8 mouse cellular contexts compared by ENCODE assay signal in genomic region chr9:106159784-106160301, GRCm38 (mm10). TPM values are rescaled to one million over a fixed set of nuclear protein-coding genes. Genes with fewer than 3 reads are reported as not detected.
DNase-seq lines count a peak whose midpoint lies in the region; ATAC-seq and TF ChIP-seq lines count a peak whose summit lies in the region.

No protein-coding gene starts in this region.

- peak; percentile 72 for TF ChIP-seq EP300 in heart, adult 2 months (IDR thresholded peaks at IDR 0.05; ENCODE audit: insufficient read depth, low read depth, low read length)

- H3K9ac ChIP-seq in embryonic facial prominence, embryonic 13.5 days, result peak overlapping the region; percentile 78
- H3K9ac ChIP-seq in heart, adult 2 months (ENCODE audit: low read depth, low read length), result peak overlapping the region; percentile 70
- H3K9ac ChIP-seq in limb, embryonic 11.5 days (ENCODE audit: low read length), result peak overlapping the region; percentile 71
- H3K9ac ChIP-seq in midbrain, embryonic 13.5 days (replicated peaks), result peak overlapping the region; percentile 73

- intact Hi-C loops in heart, adult 2 months (cut with DNase I), result loop anchor here (1.0 to 5.0 kb wide), 3 partner anchors 10 to 52 kb away; partner anchors contain the start of genes Ppm1m and Wdr82

- H3K27ac ChIP-seq in embryonic facial prominence, embryonic 13.5 days, result peak overlapping the region; percentile 89
- peak overlapping the region; percentile 100 for H3K27ac ChIP-seq in heart, adult 2 months
- peak overlapping the region; percentile 99 for H3K27ac ChIP-seq in kidney, adult 2 months (ENCODE audit: insufficient read depth, low read depth, low read length)
- H3K27ac ChIP-seq in limb, embryonic 11.5 days (replicated peaks; ENCODE audit: low read depth, low read length), result peak overlapping the region; percentile 49; the same call in 1 of the 2 replicates
- peak overlapping the region; percentile 99 for H3K27ac ChIP-seq in midbrain, embryonic 13.5 days
- peak overlapping the region; percentile 99 for H3K27ac ChIP-seq in small intestine, adult 2 months (ENCODE audit: insufficient read depth, low read depth, low read length)

- peak; percentile 96 for DNase-seq in 3T3-L1 (ENCODE audit: low read depth, low spot score)
- DNase-seq in adrenal gland, postnatal 4 days (ENCODE audit: low spot score in 2 of 2), result peak; percentile 93
- peak; percentile 95 to 97 for DNase-seq in heart, adult 2 months
- peak; percentile 98 for DNase-seq in kidney, adult 2 months
- peak; percentile 94 for DNase-seq in limb, embryonic 11.5 days (ENCODE audit: low spot score)

- peak overlapping the region; percentile 61 for H3K4me3 ChIP-seq in embryonic facial prominence, embryonic 13.5 days
- peak overlapping the region; percentile 80 for H3K4me3 ChIP-seq in heart, adult 2 months
- H3K4me3 ChIP-seq in kidney, adult 2 months (ENCODE audit: insufficient read depth, low read depth, low read length), result peak overlapping the region; percentile 67
- peak overlapping the region; percentile 47 for H3K4me3 ChIP-seq in limb, embryonic 11.5 days (ENCODE audit: low read depth, low read length)
- H3K4me3 ChIP-seq in midbrain, embryonic 13.5 days (replicated peaks), result peak overlapping the region; percentile 52
- peak overlapping the region; percentile 75 for H3K4me3 ChIP-seq in small intestine, adult 2 months (ENCODE audit: low read depth, low read length)

- H3K36me3 ChIP-seq in embryonic facial prominence, embryonic 13.5 days, result no peaks in the 10 kb centered on the region
- no peaks in the 10 kb centered on the region for H3K36me3 ChIP-seq in heart, adult 2 months (ENCODE audit: control insufficient read depth, insufficient read depth, low read length)
- H3K36me3 ChIP-seq in kidney, adult 2 months (ENCODE audit: control insufficient read depth, insufficient read depth, low read length), result no peaks in the 10 kb centered on the region
- no peaks in the 10 kb centered on the region for H3K36me3 ChIP-seq in limb, embryonic 11.5 days (ENCODE audit: control insufficient read depth, insufficient read depth, low read length)
- H3K36me3 ChIP-seq in midbrain, embryonic 13.5 days, result peaks cover 3% of the 10 kb centered on the region
- H3K36me3 ChIP-seq in small intestine, adult 2 months (ENCODE audit: control insufficient read depth, insufficient read depth, low read length), result no peaks in the 10 kb centered on the region

- no peaks in the 10 kb centered on the region for H3K79me2 ChIP-seq in heart, adult 2 months (replicated peaks; ENCODE audit: control insufficient read depth, insufficient read depth, low read length)

- TF ChIP-seq CTCF in heart, adult 2 months (IDR thresholded peaks at IDR 0.05), result no peak
- TF ChIP-seq CTCF in kidney, adult 2 months (conservative IDR thresholded peaks at IDR 0.05; ENCODE audit: insufficient read depth, insufficient read length, low read depth, low read length), result no peak
- TF ChIP-seq CTCF in small intestine, adult 2 months (IDR thresholded peaks at IDR 0.05; ENCODE audit: extremely low read depth, insufficient read length, insufficient replicate concordance, low read depth, low read length), result no peak

- ATAC-seq in embryonic facial prominence, embryonic 13.5 days (ENCODE audit: insufficient number of reproducible peaks, insufficient read depth, low FRiP score, low TSS enrichment, low read depth), result no peak
- ATAC-seq in limb, embryonic 11.5 days (ENCODE audit: insufficient number of reproducible peaks, low FRiP score, low TSS enrichment, low read depth), result peak; percentile 82
- peak; percentile 73 for ATAC-seq in midbrain, embryonic 13.5 days

- H3K4me2 ChIP-seq in embryonic facial prominence, embryonic 13.5 days, result peak overlapping the region; percentile 66
- peak overlapping the region; percentile 54 for H3K4me2 ChIP-seq in limb, embryonic 11.5 days (ENCODE audit: low read depth, severe bottlenecking)
- peak overlapping the region; percentile 71 for H3K4me2 ChIP-seq in midbrain, embryonic 13.5 days (replicated peaks)

- no peaks in the 10 kb centered on the region for H3K9me3 ChIP-seq in embryonic facial prominence, embryonic 13.5 days
- H3K9me3 ChIP-seq in limb, embryonic 11.5 days (ENCODE audit: control insufficient read depth, low read length), result no peaks in the 10 kb centered on the region
- no peaks in the 10 kb centered on the region for H3K9me3 ChIP-seq in midbrain, embryonic 13.5 days

- H3K4me1 ChIP-seq in embryonic facial prominence, embryonic 13.5 days, result peaks cover 9% of the 10 kb centered on the region; the same call in 1 of the 2 replicates
- no peaks in the 10 kb centered on the region; the same call in 1 of the 2 replicates for H3K4me1 ChIP-seq in heart, adult 2 months (ENCODE audit: control insufficient read depth, insufficient read depth, low read length)
- H3K4me1 ChIP-seq in kidney, adult 2 months (ENCODE audit: control insufficient read depth, insufficient read depth, low read length), result peaks cover 19% of the 10 kb centered on the region; the same call in 1 of the 2 replicates
- H3K4me1 ChIP-seq in limb, embryonic 11.5 days (ENCODE audit: control insufficient read depth, insufficient read depth, low read length), result no peaks in the 10 kb centered on the region
- peaks cover 46% of the 10 kb centered on the region for H3K4me1 ChIP-seq in midbrain, embryonic 13.5 days (replicated peaks)
- peaks cover 24% of the 10 kb centered on the region for H3K4me1 ChIP-seq in small intestine, adult 2 months (ENCODE audit: control insufficient read depth, insufficient read depth, insufficient read length, low read length)

- WGBS in embryonic facial prominence, embryonic 13.5 days, result 1% methylated on average over 24 of the region's 24 CpGs
- under 1% methylated on average over 24 of the region's 24 CpGs for WGBS in heart, adult 2 months
- WGBS in kidney, adult 2 months, result 6% methylated on average over 24 of the region's 24 CpGs
- WGBS in limb, embryonic 11.5 days, result 4% methylated on average over 24 of the region's 24 CpGs
- WGBS in midbrain, embryonic 13.5 days, result under 1% methylated on average over 24 of the region's 24 CpGs
- 1% methylated on average over 24 of the region's 24 CpGs for WGBS in small intestine, adult 2 months

- TF ChIP-seq POLR2A in heart, adult 2 months (IDR thresholded peaks at IDR 0.05; ENCODE audit: insufficient read depth, low read depth, low read length), result peak; percentile 87
- peak; percentile 37 for TF ChIP-seq POLR2A in kidney, adult 2 months (IDR thresholded peaks at IDR 0.05; ENCODE audit: low read depth, low read length)
- TF ChIP-seq POLR2A in small intestine, adult 2 months (IDR thresholded peaks at IDR 0.05; ENCODE audit: low read depth, low read length), result peak; percentile 40; the same call in 1 of the 2 replicates

- no peaks in the 10 kb centered on the region; the same call in 1 of the 2 replicates for H3K27me3 ChIP-seq in embryonic facial prominence, embryonic 13.5 days
- H3K27me3 ChIP-seq in heart, adult 2 months (ENCODE audit: control insufficient read depth, insufficient read depth, low read length), result no peaks in the 10 kb centered on the region
- no peaks in the 10 kb centered on the region for H3K27me3 ChIP-seq in kidney, adult 2 months (replicated peaks; ENCODE audit: control insufficient read depth, insufficient read depth, low read length)
- no peaks in the 10 kb centered on the region for H3K27me3 ChIP-seq in limb, embryonic 11.5 days (ENCODE audit: control insufficient read depth, insufficient read depth, low read length)
- no peaks in the 10 kb centered on the region for H3K27me3 ChIP-seq in midbrain, embryonic 13.5 days
- no peaks in the 10 kb centered on the region for H3K27me3 ChIP-seq in small intestine, adult 2 months (ENCODE audit: control insufficient read depth, insufficient read depth, low read length)

RNA-seq across cellular contexts. Expression of gene Glyctk, which starts 1.9 kb away (rescaled TPM):
- total RNA-seq in adrenal gland, postnatal 4 days (2021), result 10 to 100 TPM in 1 of 2 experiments, 1 to 10 TPM in 1; 8.4 to 14.2 TPM
- polyA plus RNA-seq in embryonic facial prominence, embryonic 13.5 days (2015; fragmentation: Nextera tagmentation; extraction: Ambion mirVana), result 4.3 and 4.6 TPM in 2 replicates
- 1 to 10 TPM; 1.6 to 2.3 TPM for total RNA-seq in heart, adult 2 months (2021)
- 2.0 and 3.4 TPM in 2 replicates for polyA plus RNA-seq in heart, adult 2 months (2012; rRNA removed)
- 168 and 212 TPM in 2 replicates for polyA plus RNA-seq in kidney, adult 2 months (2012; rRNA removed)
- 1.2 and 2.1 TPM in 2 replicates for polyA plus RNA-seq in limb, embryonic 11.5 days (2014; fragmentation: Nextera tagmentation; extraction: Ambion mirVana)
- polyA plus RNA-seq in midbrain, embryonic 13.5 days (2015; fragmentation: Nextera tagmentation; extraction: Ambion mirVana), result 10.1 TPM in 2 replicates
- 11.7 and 20.9 TPM in 2 replicates for polyA plus RNA-seq in small intestine, adult 2 months (2012; rRNA removed)

RNA-seq across cellular contexts. Expression of gene Wdr82, which starts 10.9 kb away (rescaled TPM):
- total RNA-seq in adrenal gland, postnatal 4 days (2021), result 100 to 1,000 TPM in 1 of 2 experiments, 10 to 100 TPM in 1; 98.9 to 105 TPM
- 28.4 and 30.3 TPM in 2 replicates for polyA plus RNA-seq in embryonic facial prominence, embryonic 13.5 days (2015; fragmentation: Nextera tagmentation; extraction: Ambion mirVana)
- 10 to 100 TPM; 35.1 to 37.0 TPM for total RNA-seq in heart, adult 2 months (2021)
- 30.5 and 61.6 TPM in 2 replicates for polyA plus RNA-seq in heart, adult 2 months (2012; rRNA removed)
- 37.6 and 38.9 TPM in 2 replicates for polyA plus RNA-seq in kidney, adult 2 months (2012; rRNA removed)
- polyA plus RNA-seq in limb, embryonic 11.5 days (2014; fragmentation: Nextera tagmentation; extraction: Ambion mirVana), result 26.4 and 31.3 TPM in 2 replicates
- polyA plus RNA-seq in midbrain, embryonic 13.5 days (2015; fragmentation: Nextera tagmentation; extraction: Ambion mirVana), result 36.0 and 42.5 TPM in 2 replicates
- 16.9 and 33.1 TPM in 2 replicates for polyA plus RNA-seq in small intestine, adult 2 months (2012; rRNA removed)

RNA-seq across cellular contexts. Expression of gene Ppm1m, which starts 39.7 kb away (rescaled TPM):
- 10 to 100 TPM; 76.7 to 77.5 TPM for total RNA-seq in adrenal gland, postnatal 4 days (2021)
- polyA plus RNA-seq in embryonic facial prominence, embryonic 13.5 days (2015; fragmentation: Nextera tagmentation; extraction: Ambion mirVana), result 49.3 and 49.5 TPM in 2 replicates
- total RNA-seq in heart, adult 2 months (2021), result 10 to 100 TPM; 10.8 to 12.1 TPM
- 17.4 and 18.9 TPM in 2 replicates for polyA plus RNA-seq in heart, adult 2 months (2012; rRNA removed)
- 28.5 and 32.6 TPM in 2 replicates for polyA plus RNA-seq in kidney, adult 2 months (2012; rRNA removed)
- 42.2 and 42.4 TPM in 2 replicates for polyA plus RNA-seq in limb, embryonic 11.5 days (2014; fragmentation: Nextera tagmentation; extraction: Ambion mirVana)
- 16.7 and 16.9 TPM in 2 replicates for polyA plus RNA-seq in midbrain, embryonic 13.5 days (2015; fragmentation: Nextera tagmentation; extraction: Ambion mirVana)
- polyA plus RNA-seq in small intestine, adult 2 months (2012; rRNA removed), result 10.7 and 14.9 TPM in 2 replicates

RNA-seq across cellular contexts. Expression of gene Twf2, which starts 43.1 kb away (rescaled TPM):
- 10 to 100 TPM; 62.5 to 63.9 TPM for total RNA-seq in adrenal gland, postnatal 4 days (2021)
- polyA plus RNA-seq in embryonic facial prominence, embryonic 13.5 days (2015; fragmentation: Nextera tagmentation; extraction: Ambion mirVana), result 60.5 and 65.9 TPM in 2 replicates
- total RNA-seq in heart, adult 2 months (2021), result 100 to 1,000 TPM; 182 to 219 TPM
- polyA plus RNA-seq in heart, adult 2 months (2012; rRNA removed), result 251 and 268 TPM in 2 replicates
- 24.4 and 29.7 TPM in 2 replicates for polyA plus RNA-seq in kidney, adult 2 months (2012; rRNA removed)
- polyA plus RNA-seq in limb, embryonic 11.5 days (2014; fragmentation: Nextera tagmentation; extraction: Ambion mirVana), result 66.5 and 68.5 TPM in 2 replicates
- polyA plus RNA-seq in midbrain, embryonic 13.5 days (2015; fragmentation: Nextera tagmentation; extraction: Ambion mirVana), result 52.2 and 53.3 TPM in 2 replicates
- 13.7 and 21.2 TPM in 2 replicates for polyA plus RNA-seq in small intestine, adult 2 months (2012; rRNA removed)

Comparison
In these comparisons a context has a peak if more than half of its experiments do, and no peak if none do; other contexts are left out.
1. H3K27ac ChIP-seq: peak in every context shown above with its lines; median percentile 100 in heart, adult 2 months; 99 in kidney, adult 2 months; 99 in midbrain, embryonic 13.5 days; 99 in small intestine, adult 2 months; 89 in embryonic facial prominence, embryonic 13.5 days; 49 in limb, embryonic 11.5 days.
2. POLR2A ChIP-seq: peak in every context shown above with its lines; median percentile 87 in heart, adult 2 months; 40 in small intestine, adult 2 months; 37 in kidney, adult 2 months.